Mouse (Mus musculus): ENCODE data around the gene Map10. TPM values are rescaled to one million over a fixed set of nuclear protein-coding genes. Genes with fewer than 3 reads are reported as not detected.

The Map10 gene
- total and polyA plus RNA-seq, 3 experiments = 0.05 TPM; not detected in 2

DNA sequence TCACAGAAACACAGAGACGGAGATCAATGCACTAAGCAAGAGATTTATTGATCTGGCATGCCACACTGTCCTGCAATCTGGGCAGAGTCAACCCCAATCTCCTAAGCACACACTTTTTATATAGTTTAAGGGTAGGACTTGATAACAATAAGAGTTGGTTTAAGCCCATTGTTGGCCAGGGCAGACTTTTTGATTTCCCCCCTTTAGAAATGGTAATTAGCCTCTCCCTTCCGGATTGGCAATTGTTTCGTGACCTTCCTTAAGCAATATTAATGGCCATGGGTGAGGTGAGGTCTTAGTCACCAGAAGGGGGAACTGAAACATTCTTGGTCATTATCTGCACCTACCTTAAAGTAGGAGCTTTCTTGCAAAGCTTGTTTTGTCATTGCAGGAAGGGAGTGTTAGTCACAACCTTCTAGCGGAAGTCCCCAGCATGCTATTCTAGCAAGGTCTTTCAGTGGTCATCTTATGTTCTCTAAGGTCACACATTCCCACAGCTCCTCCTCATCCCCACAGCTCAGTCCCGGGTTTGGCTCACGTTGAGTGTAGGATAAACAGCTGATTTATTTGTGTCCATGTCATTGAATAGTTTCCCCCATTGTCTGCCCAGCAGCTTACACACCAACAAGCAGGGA lies 29.9 kb downstream of the Map10 start:
- no peak overlapping the region for H3K4me3 ChIP-seq (ENCODE audit: low read depth, low read length)
- H3K4me1 ChIP-seq (ENCODE audit: insufficient read depth, low read depth, low read length) = no peaks in the 10 kb centered on the region
- TF ChIP-seq POLR2AphosphoS5 (IDR thresholded peaks at IDR 0.05; ENCODE audit: insufficient replicate concordance, low read depth, low read length) (no peak), CTCF (IDR thresholded peaks at IDR 0.05; ENCODE audit: low read depth, low read length) (no peak)
- no peaks in the 10 kb centered on the region for H3K36me3 ChIP-seq (replicated peaks)
- DNase-seq (ENCODE audit: low spot score) (no peak), ATAC-seq (ENCODE audit: extremely low read depth, insufficient number of reproducible peaks, low FRiP score, poor library complexity, severe bottlenecking) (no peak)
- H3K9me3 ChIP-seq (replicated peaks) = peaks cover 71% of the 10 kb centered on the region
- no peaks in the 10 kb centered on the region for H3K27me3 ChIP-seq (ENCODE audit: insufficient read depth, low read length)

DNA sequence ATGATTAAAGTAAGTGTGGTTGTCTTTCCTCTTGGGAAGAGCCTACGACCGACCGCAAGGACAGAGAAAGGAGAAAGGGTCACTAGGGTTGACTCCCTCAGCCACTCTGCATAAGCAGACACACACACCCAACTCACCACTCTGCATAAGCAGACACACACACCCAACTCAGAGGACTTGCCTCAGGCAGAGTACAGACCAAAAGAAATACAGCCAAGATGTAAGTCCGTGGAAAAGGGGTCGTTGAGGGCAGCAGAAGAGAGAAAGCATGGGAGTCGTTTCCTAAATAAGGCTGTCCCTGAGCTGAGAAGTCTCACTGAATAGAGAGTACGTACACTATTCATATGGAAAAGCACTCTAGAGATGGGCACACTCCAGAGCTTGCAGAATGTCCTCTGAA lies 30.8 kb downstream of the Map10 start:
- Histone ChIP-seq H3K36me3 (replicated peaks) (no peaks in the 10 kb centered on the region), H3K9me3 (replicated peaks) (peaks cover 73% of the 10 kb centered on the region), H3K4me3 (ENCODE audit: low read depth, low read length) (no peak overlapping the region), H3K4me1 (ENCODE audit: insufficient read depth, low read depth, low read length) (no peaks in the 10 kb centered on the region), H3K27me3 (ENCODE audit: insufficient read depth, low read length) (no peaks in the 10 kb centered on the region)
- ATAC-seq (ENCODE audit: extremely low read depth, insufficient number of reproducible peaks, low FRiP score, poor library complexity, severe bottlenecking) (no peak), DNase-seq (ENCODE audit: low spot score) (no peak)
- no peak for TF ChIP-seq GATA1 (IDR thresholded peaks at IDR 0.05; ENCODE audit: borderline replicate concordance, low read length)
- no peak for TF ChIP-seq POLR2AphosphoS5 (IDR thresholded peaks at IDR 0.05; ENCODE audit: insufficient replicate concordance, low read depth, low read length)
- TF ChIP-seq TAL1 (conservative IDR thresholded peaks at IDR 0.05; ENCODE audit: low read depth, low read length) = no peak
- TF ChIP-seq CTCF (IDR thresholded peaks at IDR 0.05; ENCODE audit: low read depth, low read length) = no peak
- TF ChIP-seq GATA2 (IDR thresholded peaks at IDR 0.05; ENCODE audit: borderline replicate concordance, low read depth, low read length) = no peak

DNA sequence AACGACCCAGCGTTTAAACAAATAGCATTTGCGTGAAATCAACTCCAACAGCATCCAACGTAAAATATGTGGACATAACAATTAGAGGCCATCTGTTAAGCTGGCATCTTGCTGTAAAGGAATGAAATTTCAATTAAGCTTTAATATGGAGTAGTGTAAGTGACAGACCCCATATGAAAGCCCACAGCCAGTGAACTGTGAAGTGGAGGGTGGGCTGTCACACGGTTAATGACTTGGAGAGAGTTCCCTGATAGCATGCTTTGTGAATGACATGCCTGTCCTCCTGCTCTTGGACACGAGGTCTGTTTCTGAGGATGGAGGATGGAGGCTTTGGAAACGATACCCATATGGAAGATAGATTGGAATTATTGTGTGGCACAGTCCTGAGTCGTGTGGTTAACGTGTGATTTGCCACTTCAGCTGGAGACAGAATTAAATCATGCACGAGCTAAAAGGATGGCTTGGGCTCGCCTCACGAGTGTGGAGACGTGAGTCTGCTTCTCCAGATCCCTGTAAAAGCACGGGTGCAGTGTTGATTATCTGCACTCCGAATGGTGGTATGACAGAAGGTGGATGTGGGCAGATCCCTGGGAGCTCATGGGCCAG lies 33.4 kb downstream of the Map10 start:
- H3K36me3 ChIP-seq (replicated peaks) = no peaks in the 10 kb centered on the region
- no peaks in the 10 kb centered on the region for H3K4me1 ChIP-seq (ENCODE audit: insufficient read depth, low read depth, low read length)
- ATAC-seq (ENCODE audit: extremely low read depth, insufficient number of reproducible peaks, low FRiP score, poor library complexity, severe bottlenecking) (no peak), DNase-seq (ENCODE audit: low spot score) (no peak)
- TF ChIP-seq CTCF (IDR thresholded peaks at IDR 0.05; ENCODE audit: low read depth, low read length) (no peak), GATA2 (IDR thresholded peaks at IDR 0.05; ENCODE audit: borderline replicate concordance, low read depth, low read length) (no peak), GATA1 (IDR thresholded peaks at IDR 0.05; ENCODE audit: borderline replicate concordance, low read length) (no peak), POLR2AphosphoS5 (IDR thresholded peaks at IDR 0.05; ENCODE audit: insufficient replicate concordance, low read depth, low read length) (no peak), TAL1 (conservative IDR thresholded peaks at IDR 0.05; ENCODE audit: low read depth, low read length) (no peak)
- no peak overlapping the region for H3K4me3 ChIP-seq (ENCODE audit: low read depth, low read length)
- H3K9me3 ChIP-seq (replicated peaks) = peaks cover 79% of the 10 kb centered on the region
- no peaks in the 10 kb centered on the region for H3K27me3 ChIP-seq (ENCODE audit: insufficient read depth, low read length)

DNA sequence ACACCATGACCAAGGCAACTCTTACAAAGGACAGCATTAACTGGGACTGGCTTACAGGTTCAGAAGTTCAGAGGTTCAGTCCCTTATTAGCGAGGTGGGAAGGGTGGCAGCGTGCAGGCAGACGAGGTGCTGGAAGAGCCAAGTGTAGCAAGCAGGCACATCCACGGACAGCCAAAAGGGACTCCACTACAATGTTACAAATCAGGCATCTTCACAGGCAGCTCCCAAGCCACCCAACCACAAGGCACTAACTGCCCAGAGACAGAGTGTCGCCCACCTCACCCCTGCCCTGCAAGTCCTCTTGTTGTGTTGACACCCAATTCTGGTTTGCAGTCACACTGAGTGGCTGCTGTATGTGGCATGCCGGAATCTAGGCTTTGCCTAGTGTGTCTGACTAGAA lies 34.8 kb downstream of the Map10 start:
- no peaks in the 10 kb centered on the region for H3K36me3 ChIP-seq (replicated peaks)
- no peak for ATAC-seq (ENCODE audit: extremely low read depth, insufficient number of reproducible peaks, low FRiP score, poor library complexity, severe bottlenecking)
- H3K27me3 ChIP-seq (ENCODE audit: insufficient read depth, low read length) = no peaks in the 10 kb centered on the region
- H3K4me3 ChIP-seq (ENCODE audit: low read depth, low read length) = no peak overlapping the region
- no peaks in the 10 kb centered on the region for H3K4me1 ChIP-seq (ENCODE audit: insufficient read depth, low read depth, low read length)
- TF ChIP-seq GATA2 (IDR thresholded peaks at IDR 0.05; ENCODE audit: borderline replicate concordance, low read depth, low read length) (no peak), POLR2AphosphoS5 (IDR thresholded peaks at IDR 0.05; ENCODE audit: insufficient replicate concordance, low read depth, low read length) (no peak), CTCF (IDR thresholded peaks at IDR 0.05; ENCODE audit: low read depth, low read length) (no peak), TAL1 (conservative IDR thresholded peaks at IDR 0.05; ENCODE audit: low read depth, low read length) (no peak), GATA1 (IDR thresholded peaks at IDR 0.05; ENCODE audit: borderline replicate concordance, low read length) (no peak)
- no peak for DNase-seq (ENCODE audit: low spot score)
- H3K9me3 ChIP-seq (replicated peaks) = peaks cover 82% of the 10 kb centered on the region

DNA sequence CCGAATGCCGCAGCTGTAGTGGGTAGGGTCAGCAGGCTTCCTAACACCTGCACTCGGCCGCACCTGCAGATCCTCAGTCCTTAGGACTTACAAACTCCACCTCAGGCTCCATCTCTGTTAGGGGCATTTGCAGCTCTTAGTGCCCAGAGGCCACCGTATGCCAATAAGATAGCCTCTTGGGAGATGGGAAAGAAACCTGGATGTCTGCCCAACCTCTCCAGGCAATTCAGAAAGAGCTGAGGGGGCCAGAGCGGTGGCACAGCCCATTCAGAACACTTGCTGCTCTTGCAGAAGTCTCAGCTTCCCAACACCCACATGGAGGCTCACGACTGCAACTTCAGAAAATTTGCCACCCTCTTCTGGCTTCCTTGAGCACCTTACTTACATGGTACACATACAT lies 36.2 kb downstream of the Map10 start:
- no peak for ATAC-seq (ENCODE audit: extremely low read depth, insufficient number of reproducible peaks, low FRiP score, poor library complexity, severe bottlenecking)

DNA sequence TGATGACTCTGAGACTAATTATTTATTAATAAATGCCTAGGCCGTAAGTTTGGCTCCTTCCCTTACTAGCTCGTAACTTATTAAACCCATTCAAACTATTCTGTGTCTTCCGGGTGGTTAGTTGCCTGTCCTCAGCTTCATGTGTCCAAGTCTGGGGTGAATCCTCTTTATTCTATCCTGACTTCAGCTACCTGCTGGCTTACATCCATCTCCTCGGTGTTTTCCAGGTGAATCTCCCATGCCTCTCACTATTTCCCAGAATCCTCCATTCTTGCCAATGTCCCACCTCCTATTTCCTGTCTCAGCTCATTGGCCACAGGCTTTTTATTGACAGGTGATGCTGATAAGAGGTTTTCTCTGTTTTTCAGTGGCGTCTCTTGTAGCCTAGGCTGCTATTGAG lies 39.6 kb downstream of the Map10 start:
- ATAC-seq (ENCODE audit: extremely low read depth, insufficient number of reproducible peaks, low FRiP score, poor library complexity, severe bottlenecking) (no peak), DNase-seq (ENCODE audit: low spot score) (no peak)
- TF ChIP-seq GATA2 (IDR thresholded peaks at IDR 0.05; ENCODE audit: borderline replicate concordance, low read depth, low read length) = no peak
- TF ChIP-seq TAL1 (conservative IDR thresholded peaks at IDR 0.05; ENCODE audit: low read depth, low read length) = no peak
- no peak for TF ChIP-seq CTCF (IDR thresholded peaks at IDR 0.05; ENCODE audit: low read depth, low read length)
- no peak for TF ChIP-seq POLR2AphosphoS5 (IDR thresholded peaks at IDR 0.05; ENCODE audit: insufficient replicate concordance, low read depth, low read length)
- no peak for TF ChIP-seq GATA1 (IDR thresholded peaks at IDR 0.05; ENCODE audit: borderline replicate concordance, low read length)
- Histone ChIP-seq H3K9me3 (replicated peaks) (peaks cover 83% of the 10 kb centered on the region), H3K36me3 (replicated peaks) (no peaks in the 10 kb centered on the region), H3K27me3 (ENCODE audit: insufficient read depth, low read length) (no peaks in the 10 kb centered on the region), H3K4me3 (ENCODE audit: low read depth, low read length) (no peak overlapping the region), H3K4me1 (ENCODE audit: insufficient read depth, low read depth, low read length) (no peaks in the 10 kb centered on the region)

More for the DNA sequence above, 36.2 kb downstream of the Map10 start:
- TF ChIP-seq GATA2 (IDR thresholded peaks at IDR 0.05; ENCODE audit: borderline replicate concordance, low read depth, low read length) (no peak), POLR2AphosphoS5 (IDR thresholded peaks at IDR 0.05; ENCODE audit: insufficient replicate concordance, low read depth, low read length) (no peak), CTCF (IDR thresholded peaks at IDR 0.05; ENCODE audit: low read depth, low read length) (no peak), TAL1 (conservative IDR thresholded peaks at IDR 0.05; ENCODE audit: low read depth, low read length) (no peak), GATA1 (IDR thresholded peaks at IDR 0.05; ENCODE audit: borderline replicate concordance, low read length) (no peak)
- Histone ChIP-seq H3K36me3 (replicated peaks) (no peaks in the 10 kb centered on the region), H3K4me1 (ENCODE audit: insufficient read depth, low read depth, low read length) (no peaks in the 10 kb centered on the region), H3K27me3 (ENCODE audit: insufficient read depth, low read length) (no peaks in the 10 kb centered on the region), H3K4me3 (ENCODE audit: low read depth, low read length) (no peak overlapping the region; the same call in 1 of the 2 replicates), H3K9me3 (replicated peaks) (peaks cover 79% of the 10 kb centered on the region)
- no peak for DNase-seq (ENCODE audit: low spot score)

Measured in G1E (cell line).